Mouse (Mus musculus) embryonic facial prominence, embryonic 13.5 days (tissue): Measurements from ENCODE around the gene Adcy9. TPM values are rescaled to one million over a fixed set of nuclear protein-coding genes. Genes with fewer than 3 reads are reported as not detected.

Experiments used
- ATAC-seq: fragments of 200-750 bp; cut with Nextera tagmentation; 2 replicates; pipeline ENCODE4 v1.8.0; 2017; ENCODE audit warnings: low read depth; ENCODE audit not compliant: insufficient number of reproducible peaks, insufficient read depth, low FRiP score, low TSS enrichment
- H3K27ac ChIP-seq: fragments of 300-500 bp; sonication (generic); 2 replicates; pipeline ENCODE4 v1.5.1; 2015; ENCODE audit warnings: moderate library complexity, mild to moderate bottlenecking, inconsistent platforms
- H3K27me3 ChIP-seq: fragments of 300-500 bp; sonication (generic); 2 replicates; pipeline ENCODE4 v1.6.1; 2015; ENCODE audit warnings: mild to moderate bottlenecking, inconsistent platforms
- H3K36me3 ChIP-seq: fragments of 300-500 bp; sonication (generic); 2 replicates; pipeline ENCODE4 v1.6.1; 2015; ENCODE audit warnings: mild to moderate bottlenecking, inconsistent platforms
- H3K4me1 ChIP-seq: fragments of 300-500 bp; sonication (generic); 2 replicates; pipeline ENCODE4 v1.6.1; 2015; ENCODE audit warnings: inconsistent platforms
- H3K4me2 ChIP-seq: fragments of 300-500 bp; sonication (generic); 2 replicates; pipeline ENCODE4 v1.6.1; 2015; ENCODE audit warnings: moderate library complexity, mild to moderate bottlenecking, inconsistent platforms
- H3K4me3 ChIP-seq: fragments of 300-500 bp; sonication (generic); 2 replicates; pipeline ENCODE4 v1.5.1; 2015; ENCODE audit warnings: mild to moderate bottlenecking, inconsistent platforms
- H3K9ac ChIP-seq: fragments of 300-500 bp; sonication (generic); 2 replicates; pipeline ENCODE4 v1.6.1; 2015; ENCODE audit warnings: mild to moderate bottlenecking, inconsistent platforms
- H3K9me3 ChIP-seq: fragments of 300-500 bp; sonication (generic); 2 replicates; pipeline ENCODE4 v1.6.1; 2016; ENCODE audit warnings: inconsistent platforms
- WGBS: fragments of 180-500 bp; shearing (Covaris S2); methylation state at CpG from one replicate; pipeline ENCODE4 v1.1.7; 2015; ENCODE audit warnings: mixed read lengths; 5-methylcytosine and 5-hydroxymethylcytosine counted together
- polyA plus RNA-seq: library from polyadenylated mRNA; unstranded; fragments of >200 nt; fragmentation: Nextera tagmentation; extraction: Ambion mirVana; gene quantifications from 2 replicates; pipeline ENCODE4 v1.2.1, GENCODE M21; 2015

Adcy9 gene
- polyA plus RNA-seq, 1 experiment from 2014 or later, result 1.1 TPM

GRCm38 (mm10) chr16:4401109-4401508, 19.2 kb downstream of the Adcy9 start:
- no peaks in the 10 kb centered on the region for H3K9me3 ChIP-seq
- no peak for ATAC-seq
- H3K4me3 ChIP-seq, result no peak overlapping the region
- H3K36me3 ChIP-seq, result no peaks in the 10 kb centered on the region
- H3K9ac ChIP-seq, result no peak overlapping the region
- no peaks in the 10 kb centered on the region for H3K27me3 ChIP-seq
- 71% methylated on average over 1 of the region's 1 CpGs for WGBS
- no peak overlapping the region for H3K27ac ChIP-seq
- peaks cover 27% of the 10 kb centered on the region for H3K4me1 ChIP-seq
- no peak overlapping the region for H3K4me2 ChIP-seq

DNA sequence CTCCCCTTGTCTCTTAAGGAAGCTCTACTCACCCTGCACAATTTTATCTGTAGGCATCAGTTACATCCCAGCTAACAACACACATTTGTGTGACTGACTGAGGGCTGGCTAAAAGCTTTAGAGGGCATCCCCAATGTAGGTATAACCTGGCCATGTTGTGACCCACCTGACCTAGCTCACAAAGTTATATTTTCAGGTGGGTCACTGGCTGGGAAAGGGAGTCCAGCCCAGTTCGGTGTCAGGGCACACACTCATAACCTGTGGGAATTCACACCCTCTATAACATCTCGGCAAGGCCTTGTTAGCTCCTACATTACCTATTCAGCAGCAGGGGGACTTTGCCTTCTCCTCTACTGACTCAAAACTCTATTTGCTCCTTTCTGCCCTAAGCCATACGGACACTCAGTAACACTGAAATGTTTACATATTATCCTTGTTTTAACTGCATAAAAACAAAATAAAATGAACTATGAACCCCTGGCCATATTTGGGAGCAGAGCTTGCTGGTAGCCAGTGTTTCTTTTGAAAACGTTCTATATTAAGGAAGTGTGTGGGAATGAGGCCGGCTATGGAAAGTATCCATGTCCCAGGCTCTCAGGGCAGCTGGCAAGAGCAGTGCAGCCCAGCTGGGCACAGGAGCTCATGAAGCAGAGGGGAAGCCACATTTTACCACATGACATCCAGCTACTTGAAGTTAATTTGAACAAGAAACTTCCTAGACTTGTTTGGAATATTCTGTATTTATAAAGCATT, 20.7 kb downstream of the Adcy9 start:
- H3K36me3 ChIP-seq, result no peaks in the 10 kb centered on the region
- H3K27ac ChIP-seq, result no peak overlapping the region
- no peak overlapping the region for H3K9ac ChIP-seq
- 73% methylated on average over 5 of the region's 5 CpGs for WGBS
- ATAC-seq, result no peak
- H3K4me3 ChIP-seq, result no peak overlapping the region
- no peaks in the 10 kb centered on the region for H3K9me3 ChIP-seq
- H3K4me2 ChIP-seq, result no peak overlapping the region
- H3K27me3 ChIP-seq, result no peaks in the 10 kb centered on the region
- peaks cover 13% of the 10 kb centered on the region for H3K4me1 ChIP-seq

DNA sequence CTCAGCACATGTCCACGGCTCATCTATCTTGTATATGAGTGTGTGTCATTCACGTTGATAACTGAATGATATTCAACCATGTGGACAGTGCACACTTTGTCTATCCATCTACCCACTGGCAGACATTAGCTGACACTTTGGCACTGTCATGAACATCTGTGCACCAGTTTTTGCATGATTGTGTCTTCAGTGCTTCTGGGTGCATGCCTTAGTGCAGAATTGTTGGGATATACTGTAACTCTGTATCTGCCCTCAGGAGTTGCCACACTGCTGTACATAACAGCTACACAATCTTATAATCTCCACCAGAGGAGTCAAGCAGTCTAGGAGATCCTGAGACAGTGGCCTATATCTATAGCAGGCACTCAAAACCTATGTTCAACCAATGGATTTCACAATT, 21.5 kb downstream of the Adcy9 start:
- Histone ChIP-seq H3K36me3 (no peaks in the 10 kb centered on the region), H3K4me1 (peaks cover 9% of the 10 kb centered on the region), H3K27me3 (no peaks in the 10 kb centered on the region), H3K4me3 (no peak overlapping the region), H3K9me3 (no peaks in the 10 kb centered on the region), H3K27ac (no peak overlapping the region), H3K9ac (no peak overlapping the region), H3K4me2 (no peak overlapping the region)
- WGBS, result 82% methylated on average over 2 of the region's 2 CpGs
- no peak for ATAC-seq

GRCm38 (mm10) chr16:4397636-4398035, 22.7 kb downstream of the Adcy9 start:
- Histone ChIP-seq H3K9ac (no peak overlapping the region), H3K9me3 (no peaks in the 10 kb centered on the region), H3K4me3 (no peak overlapping the region), H3K4me2 (no peak overlapping the region), H3K27ac (no peak overlapping the region), H3K36me3 (no peaks in the 10 kb centered on the region), H3K4me1 (peaks cover 9% of the 10 kb centered on the region), H3K27me3 (no peaks in the 10 kb centered on the region)
- ATAC-seq, result no peak
- WGBS, result 80% methylated on average over 7 of the region's 7 CpGs

DNA sequence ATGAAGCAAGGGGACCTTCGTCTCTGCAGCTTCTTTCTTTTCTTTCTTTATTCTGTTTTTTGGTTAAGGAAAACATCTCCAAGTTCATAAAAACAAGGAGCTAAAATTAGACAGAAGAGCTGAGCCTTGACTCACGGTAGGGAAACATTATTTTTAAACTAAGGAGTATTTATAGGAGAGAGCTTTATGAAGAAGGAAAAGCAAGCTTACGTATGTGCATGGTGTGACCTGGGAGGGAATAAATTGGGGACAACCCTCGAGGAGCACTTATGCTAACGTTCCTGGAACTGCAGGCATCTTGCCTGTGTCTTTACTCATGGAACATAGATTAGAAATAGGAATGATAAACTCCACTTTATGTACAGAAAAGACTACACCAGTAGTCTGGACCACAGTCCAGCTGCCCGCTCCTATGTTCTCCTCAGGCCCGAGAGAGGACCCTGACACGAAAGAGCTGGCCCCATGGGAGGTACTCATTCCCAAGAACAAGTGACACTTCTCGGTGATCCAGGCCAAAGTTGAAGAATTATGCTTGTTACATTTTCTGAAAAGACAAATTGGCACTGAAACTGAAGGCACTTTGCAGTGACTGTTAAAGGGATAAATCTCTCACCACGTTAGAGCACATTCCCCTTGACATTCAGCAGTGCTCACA, 24.5 kb downstream of the Adcy9 start:
- Histone ChIP-seq H3K9me3 (no peaks in the 10 kb centered on the region), H3K9ac (no peak overlapping the region), H3K4me3 (no peak overlapping the region), H3K4me1 (no peaks in the 10 kb centered on the region), H3K36me3 (no peaks in the 10 kb centered on the region), H3K27me3 (no peaks in the 10 kb centered on the region), H3K27ac (no peak overlapping the region), H3K4me2 (no peak overlapping the region)
- ATAC-seq, result no peak
- 78% methylated on average over 10 of the region's 10 CpGs for WGBS

DNA sequence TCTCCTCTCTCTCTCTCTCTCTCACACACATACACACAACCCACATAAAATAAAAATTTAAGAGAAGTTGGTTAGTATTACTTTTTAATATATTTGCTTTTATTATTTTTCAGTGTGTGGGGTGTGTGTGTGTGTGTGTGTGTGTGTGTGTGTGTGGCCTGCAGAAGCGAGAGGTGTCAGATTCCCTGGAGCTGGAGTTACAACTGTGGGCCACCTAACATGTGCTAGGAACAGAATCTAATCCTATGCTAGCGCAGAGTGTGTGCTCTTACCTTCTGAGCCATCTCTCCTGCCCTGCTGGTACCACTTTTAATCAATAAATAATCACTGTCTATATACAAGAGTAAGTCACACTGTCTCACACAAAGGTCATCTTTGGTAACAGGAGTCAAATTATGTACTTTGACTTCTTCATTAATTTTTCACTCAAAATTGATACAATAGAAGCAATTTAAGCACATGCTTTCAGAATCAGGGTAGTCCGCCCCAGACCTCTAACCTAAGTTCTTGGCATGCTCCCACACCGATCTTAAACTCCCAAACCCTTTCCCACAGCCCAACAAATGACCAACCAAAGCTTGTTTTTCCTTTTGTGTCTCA, 25.2 kb downstream of the Adcy9 start:
- no peaks in the 10 kb centered on the region for H3K4me1 ChIP-seq
- no peaks in the 10 kb centered on the region for H3K36me3 ChIP-seq
- 81% methylated on average over 4 of the region's 4 CpGs for WGBS
- H3K4me3 ChIP-seq, result no peak overlapping the region
- no peak overlapping the region for H3K4me2 ChIP-seq
- no peak overlapping the region for H3K9ac ChIP-seq
- H3K27ac ChIP-seq, result no peak overlapping the region
- no peaks in the 10 kb centered on the region for H3K9me3 ChIP-seq
- no peaks in the 10 kb centered on the region for H3K27me3 ChIP-seq
- ATAC-seq, result no peak

DNA sequence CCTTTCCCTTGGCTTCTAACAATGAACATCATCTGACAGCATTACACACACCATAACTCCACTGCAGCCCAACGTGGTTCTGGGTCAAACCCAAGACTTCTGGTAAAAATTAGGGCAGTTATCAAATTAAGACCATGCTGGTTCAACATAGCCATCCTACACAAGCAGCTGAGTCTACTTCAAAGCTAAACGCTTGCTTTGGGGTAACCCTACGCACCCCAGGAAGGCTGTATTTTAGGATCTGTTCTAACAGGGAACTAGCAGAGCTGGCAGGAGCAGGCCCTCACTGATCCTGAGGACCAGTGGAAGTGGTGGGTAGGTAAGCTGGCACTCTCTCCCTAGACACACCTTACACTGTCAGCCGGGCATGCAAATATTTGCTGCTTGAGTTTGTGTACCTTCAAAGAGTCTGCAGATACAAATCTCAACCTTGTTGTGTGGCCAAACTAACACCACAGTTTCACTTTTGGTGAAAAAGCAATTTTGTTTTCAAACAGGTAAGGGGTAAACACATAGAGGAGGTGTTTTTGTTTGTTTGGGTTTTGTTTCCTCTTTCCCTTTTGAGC, 36.7 kb downstream of the Adcy9 start:
- H3K27me3 ChIP-seq, result no peaks in the 10 kb centered on the region
- WGBS, result 46% methylated on average over 4 of the region's 4 CpGs
- H3K36me3 ChIP-seq, result no peaks in the 10 kb centered on the region
- H3K4me3 ChIP-seq, result no peak overlapping the region
- H3K4me1 ChIP-seq, result no peaks in the 10 kb centered on the region
- H3K9me3 ChIP-seq, result no peaks in the 10 kb centered on the region
- no peak overlapping the region for H3K9ac ChIP-seq
- H3K4me2 ChIP-seq, result no peak overlapping the region
- H3K27ac ChIP-seq, result no peak overlapping the region
- ATAC-seq, result no peak

DNA sequence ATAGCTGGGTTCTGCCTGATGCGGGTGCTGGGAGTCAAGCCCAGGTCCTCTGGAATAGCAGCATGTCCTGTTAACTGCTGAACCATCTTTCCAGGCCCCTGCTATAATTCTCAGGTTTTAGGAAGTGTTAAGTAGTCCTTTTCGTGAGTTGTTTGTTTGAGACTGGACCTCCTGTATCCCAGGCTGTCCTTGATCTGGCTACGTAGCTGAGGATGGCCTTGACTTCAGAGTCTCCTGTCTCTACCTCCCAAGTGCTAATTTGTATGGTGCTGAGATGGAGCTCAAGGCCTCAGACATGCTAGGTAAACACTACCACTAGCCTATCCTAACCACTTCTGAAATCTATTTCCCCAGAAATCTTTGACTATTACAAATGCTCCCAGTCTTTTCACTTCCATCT, 37.9 kb downstream of the Adcy9 start:
- no peak for ATAC-seq
- H3K36me3 ChIP-seq, result no peaks in the 10 kb centered on the region
- H3K4me3 ChIP-seq, result no peak overlapping the region
- no peak overlapping the region for H3K4me2 ChIP-seq
- H3K4me1 ChIP-seq, result no peaks in the 10 kb centered on the region
- H3K27ac ChIP-seq, result no peak overlapping the region
- 90% methylated on average over 3 of the region's 3 CpGs for WGBS
- no peak overlapping the region for H3K9ac ChIP-seq
- H3K27me3 ChIP-seq, result no peaks in the 10 kb centered on the region
- no peaks in the 10 kb centered on the region for H3K9me3 ChIP-seq

DNA sequence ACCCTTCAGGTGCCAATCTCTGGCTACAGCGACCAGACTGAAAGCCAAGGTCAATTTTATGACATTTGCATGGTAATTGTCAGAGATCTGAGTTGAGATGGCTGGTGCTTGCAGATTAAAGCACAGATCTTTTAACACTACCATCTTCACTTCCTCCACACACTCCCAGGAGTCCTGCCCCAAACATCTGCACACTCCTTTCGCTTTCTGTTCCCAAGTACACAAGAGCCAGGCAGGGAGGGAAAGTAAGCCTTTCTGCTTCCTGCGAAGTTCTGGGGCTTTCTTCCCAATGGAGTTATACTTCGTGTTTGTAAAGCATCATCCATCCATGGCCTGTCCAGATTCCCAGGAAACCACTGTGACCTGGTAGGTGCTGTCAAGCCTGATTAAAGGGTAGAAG, 38.8 kb downstream of the Adcy9 start:
- H3K36me3 ChIP-seq, result no peaks in the 10 kb centered on the region
- H3K4me1 ChIP-seq, result no peaks in the 10 kb centered on the region
- 73% methylated on average over 4 of the region's 4 CpGs for WGBS
- no peak overlapping the region for H3K4me3 ChIP-seq
- no peaks in the 10 kb centered on the region for H3K27me3 ChIP-seq
- H3K9me3 ChIP-seq, result no peaks in the 10 kb centered on the region
- H3K4me2 ChIP-seq, result no peak overlapping the region
- no peak for ATAC-seq
- H3K9ac ChIP-seq, result no peak overlapping the region
- H3K27ac ChIP-seq, result no peak overlapping the region

- Histone ChIP-seq H3K4me3 (no peak overlapping the region), H3K27ac (no peak overlapping the region), H3K9ac (no peak overlapping the region), H3K9me3 (no peaks in the 10 kb centered on the region), H3K4me2 (no peak overlapping the region), H3K4me1 (no peaks in the 10 kb centered on the region), H3K36me3 (no peaks in the 10 kb centered on the region), H3K27me3 (no peaks in the 10 kb centered on the region)
- 93% methylated on average over 1 of the region's 1 CpGs for WGBS
- no peak for ATAC-seq
Observed at GRCm38 (mm10) chr16:4378788-4379187, 41.5 kb downstream of the Adcy9 start.

DNA sequence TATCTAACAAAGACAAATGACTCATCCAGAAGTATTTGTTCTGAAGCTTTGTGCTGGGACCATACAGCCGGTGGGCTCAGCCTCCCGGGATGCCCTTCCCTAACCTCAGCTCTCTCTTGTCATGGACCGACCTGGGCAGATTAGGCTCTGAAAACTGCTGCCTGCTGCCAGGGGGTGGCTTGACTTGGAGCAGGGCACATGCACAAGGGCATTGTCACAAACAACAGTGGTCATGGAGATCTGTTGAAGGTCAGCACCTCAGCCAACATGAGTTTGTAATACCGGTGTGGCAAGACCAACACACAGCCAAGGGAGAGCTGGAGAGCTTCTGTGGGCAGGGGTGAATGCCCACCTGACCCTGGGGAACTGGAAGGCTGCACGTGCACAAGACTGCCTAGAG, 42.7 kb downstream of the Adcy9 start:
- WGBS, result 71% methylated on average over 5 of the region's 5 CpGs
- Histone ChIP-seq H3K27me3 (no peaks in the 10 kb centered on the region), H3K4me1 (no peaks in the 10 kb centered on the region), H3K27ac (no peak overlapping the region), H3K36me3 (no peaks in the 10 kb centered on the region), H3K9ac (no peak overlapping the region), H3K9me3 (no peaks in the 10 kb centered on the region), H3K4me2 (no peak overlapping the region), H3K4me3 (no peak overlapping the region)
- no peak for ATAC-seq
